Mouse (Mus musculus): Measurements from ENCODE around the gene Grik3.

GRCm38 (mm10) chr4:125629544-125629943 lies 139.0 kb downstream of the Grik3 start:
- TF ChIP-seq CTCF (IDR thresholded peaks at IDR 0.05; ENCODE audit: low read depth, low read length) (no peak), POLR2A (IDR thresholded peaks at IDR 0.05; ENCODE audit: insufficient read depth, low read length) (no peak)

Data from ES-Bruce4 (cell line).